Mouse (Mus musculus) ES-E14 (cell line): ENCODE measurements around the gene Ccdc88c. TPM values are rescaled to one million over a fixed set of nuclear protein-coding genes. Genes with fewer than 3 reads are reported as not detected.

Experiments
- DNase-seq: peaks from one replicate; pipeline ENCODE4 v3.0.0-alpha.2; 2013; ENCODE audit warnings: low read depth, low spot score
- H3K27ac ChIP-seq: 2 replicates; pipeline ENCODE4 v1.5.1; 2012; ENCODE audit warnings: low read depth, mild to moderate bottlenecking, low read length, moderate library complexity, mixed read lengths; ENCODE audit not compliant: poor library complexity, insufficient read depth, severe bottlenecking
- H3K36me3 ChIP-seq: 2 replicates; pipeline ENCODE4 v1.6.1; 2012; ENCODE audit warnings: mild to moderate bottlenecking, low read length, moderate library complexity, mixed read lengths; ENCODE audit not compliant: control insufficient read depth, poor library complexity, insufficient read depth, severe bottlenecking
- H3K4me1 ChIP-seq, 2 experiments: fragments of 150-350 bp in 1 of 2; sonication (generic) in 1 of 2; 2 replicates each; pipeline ENCODE4 v1.6.1; 2012; ENCODE audit warnings: low read length in 2 of 2, mild to moderate bottlenecking in 1 of 2, mixed read lengths in 1 of 2; ENCODE audit not compliant: control insufficient read depth in 2 of 2, insufficient read depth in 2 of 2, poor library complexity in 1 of 2
- H3K4me3 ChIP-seq, 2 experiments: fragments of 150-350 bp in 1 of 2; sonication (generic) in 1 of 2; 2 replicates each; pipeline ENCODE4 v1.5.1; 2012; ENCODE audit warnings: low read length in 2 of 2, low read depth in 1 of 2, mild to moderate bottlenecking in 1 of 2, mixed read lengths in 1 of 2; ENCODE audit not compliant: insufficient read depth in 1 of 2, poor library complexity in 1 of 2, severe bottlenecking in 1 of 2
- H3K9ac ChIP-seq: 2 replicates; pipeline ENCODE4 v1.6.1; 2012; ENCODE audit warnings: low read depth, mild to moderate bottlenecking, low read length, mixed read lengths; ENCODE audit not compliant: poor library complexity, insufficient read depth, severe bottlenecking
- H3K9me3 ChIP-seq: fragments of 150-350 bp; sonication (generic); 2 replicates; pipeline ENCODE4 v1.6.1; 2012; ENCODE audit warnings: low read depth, mild to moderate bottlenecking, low read length; ENCODE audit not compliant: control insufficient read depth, insufficient read depth
- CHD2 ChIP-seq: IDR thresholded peaks from 2 replicates; pipeline ENCODE4 v1.6.1; 2014; ENCODE audit warnings: mild to moderate bottlenecking, low read depth, low read length, inconsistent platforms
- HCFC1 ChIP-seq: IDR thresholded peaks from 2 replicates; pipeline ENCODE4 v1.6.1; 2012; ENCODE audit warnings: low read length, inconsistent platforms, borderline replicate concordance; ENCODE audit not compliant: insufficient read depth
- MAFK ChIP-seq: IDR thresholded peaks from 2 replicates; pipeline ENCODE4 v1.6.1; 2014; ENCODE audit warnings: mild to moderate bottlenecking, low read depth, low read length, inconsistent platforms; ENCODE audit not compliant: insufficient read depth
- ZC3H11A ChIP-seq: IDR thresholded peaks from 2 replicates; pipeline ENCODE4 v1.6.1; 2012; ENCODE audit warnings: low read depth, mild to moderate bottlenecking, inconsistent platforms, low read length, borderline replicate concordance
- ZNF384 ChIP-seq: IDR thresholded peaks from 2 replicates; pipeline ENCODE4 v1.6.1; 2012; ENCODE audit warnings: low read depth, low read length, inconsistent platforms
- in situ Hi-C, 2 experiments: fragments of 600-800 bp; cut with MboI; formaldehyde crosslinking; loops; one replicate each; pipeline ENCODE4 v1.15.1; 2025; ENCODE audit warnings: low sequenced_read_pairs in 2 of 2, inconsistent platforms in 1 of 2; ENCODE audit not compliant: unreplicated experiment in 2 of 2
- total RNA-seq: library from RNA; depleted of rRNA; stranded (reverse); fragments of 300-350 nt; gene quantifications from 2 replicates; pipeline ENCODE4 v1.2.3, GENCODE M21; 2012

Gene Ccdc88c
- total RNA-seq, 1 experiment, result 35.7 TPM

DNA sequence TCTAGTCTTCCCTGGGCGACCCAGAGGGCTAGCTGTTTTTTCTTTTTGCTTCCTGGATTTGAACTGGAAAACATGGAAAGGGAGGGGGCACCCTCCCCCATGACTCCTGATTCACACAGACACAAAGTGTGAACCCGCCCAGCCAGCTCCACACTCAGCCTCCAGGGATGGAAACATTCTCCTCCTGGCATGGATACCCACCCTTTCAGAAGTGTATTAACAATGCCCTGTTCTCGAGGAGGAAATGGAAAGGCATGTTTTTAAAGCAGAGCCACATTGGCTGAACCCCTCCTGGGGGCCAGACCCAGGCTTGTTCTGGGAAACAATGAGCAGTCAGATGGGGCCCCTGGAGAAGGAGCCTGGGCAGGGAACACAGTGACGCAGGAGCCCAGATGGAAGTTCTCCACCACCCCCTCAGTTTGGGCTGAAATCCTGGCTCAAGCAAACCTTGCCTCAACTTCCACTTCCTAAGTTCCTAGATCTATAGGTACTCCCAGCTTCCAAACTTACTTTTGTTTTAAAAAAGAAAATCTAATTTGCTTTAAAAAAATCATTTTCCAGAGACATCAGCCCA, 160.7 kb downstream of the Ccdc88c start:
- H3K4me1 ChIP-seq, result no peaks in the 10 kb centered on the region
- H3K27ac ChIP-seq, result no peak overlapping the region
- H3K36me3 ChIP-seq, result no peaks in the 10 kb centered on the region
- H3K4me3 ChIP-seq, result no peak overlapping the region
- TF ChIP-seq ZNF384 (no peak), HCFC1 (no peak), CHD2 (no peak), ZC3H11A (no peak), MAFK (no peak)
- no peak overlapping the region for H3K9ac ChIP-seq
- H3K9me3 ChIP-seq, result no peaks in the 10 kb centered on the region
- DNase-seq, result no peak
- in situ Hi-C loops, result no loop called here

DNA sequence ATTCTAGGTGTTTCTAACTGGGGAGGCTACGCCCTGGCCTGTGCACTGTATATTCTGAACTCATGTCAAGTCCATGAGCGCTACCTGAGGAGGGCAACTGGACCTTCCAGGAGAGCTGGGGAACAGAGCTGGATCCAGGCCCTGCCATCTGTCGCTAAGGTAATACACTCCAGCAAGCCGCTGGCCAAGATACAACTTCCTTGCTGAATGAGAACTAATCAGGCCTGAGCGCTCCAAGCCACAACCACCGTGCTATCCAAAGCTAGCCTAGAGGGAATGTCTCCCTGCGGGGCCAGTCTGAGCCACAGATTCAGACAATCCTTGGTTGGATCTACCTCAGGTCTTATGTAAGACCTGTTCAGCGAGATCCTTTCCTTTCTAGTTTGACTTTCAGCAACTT, 161.8 kb downstream of the Ccdc88c start:
- no peak overlapping the region for H3K27ac ChIP-seq
- H3K4me1 ChIP-seq, result no peaks in the 10 kb centered on the region
- TF ChIP-seq MAFK, result no peak
- no peak for TF ChIP-seq ZNF384
- TF ChIP-seq ZC3H11A, result no peak
- no peak for TF ChIP-seq CHD2
- no peak for TF ChIP-seq HCFC1
- DNase-seq, result no peak
- no peaks in the 10 kb centered on the region for H3K36me3 ChIP-seq
- no peaks in the 10 kb centered on the region for H3K9me3 ChIP-seq
- H3K4me3 ChIP-seq, result no peak overlapping the region
- H3K9ac ChIP-seq, result no peak overlapping the region
- in situ Hi-C loops, result no loop called here

DNA sequence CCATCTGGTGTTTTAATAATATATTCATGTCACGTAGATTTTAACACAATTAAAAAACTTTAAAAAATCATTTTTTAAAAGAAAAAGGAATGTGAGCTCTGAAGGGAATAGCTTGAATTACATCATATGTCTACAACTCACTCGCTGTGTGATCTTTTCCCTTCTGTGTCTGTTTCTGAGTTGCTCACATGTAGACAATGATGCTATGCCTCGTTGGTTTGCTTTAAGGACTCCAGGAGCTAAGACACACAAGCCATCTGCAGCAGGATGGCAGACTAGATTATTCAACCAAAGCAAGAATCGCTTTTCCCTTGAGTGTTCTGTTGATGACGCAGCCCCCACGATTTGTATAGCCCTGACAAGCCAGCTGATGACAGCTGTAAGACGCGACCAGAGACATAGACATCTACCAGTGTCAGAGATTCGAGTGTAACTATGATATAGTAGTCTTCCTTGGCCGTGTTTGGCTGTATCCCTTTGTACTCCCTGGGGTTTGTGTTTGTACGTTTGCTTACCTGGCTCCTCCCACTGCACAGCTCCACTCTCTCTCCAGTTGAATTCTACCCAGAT, 163.3 kb downstream of the Ccdc88c start:
- no peak overlapping the region for H3K27ac ChIP-seq
- H3K9me3 ChIP-seq, result no peaks in the 10 kb centered on the region
- H3K36me3 ChIP-seq, result no peaks in the 10 kb centered on the region
- in situ Hi-C loops, result no loop called here
- no peak for DNase-seq
- no peak overlapping the region for H3K4me3 ChIP-seq
- H3K4me1 ChIP-seq, result no peaks in the 10 kb centered on the region
- no peak for TF ChIP-seq MAFK
- no peak for TF ChIP-seq CHD2
- no peak for TF ChIP-seq ZNF384
- no peak for TF ChIP-seq ZC3H11A
- no peak for TF ChIP-seq HCFC1
- H3K9ac ChIP-seq, result no peak overlapping the region

DNA sequence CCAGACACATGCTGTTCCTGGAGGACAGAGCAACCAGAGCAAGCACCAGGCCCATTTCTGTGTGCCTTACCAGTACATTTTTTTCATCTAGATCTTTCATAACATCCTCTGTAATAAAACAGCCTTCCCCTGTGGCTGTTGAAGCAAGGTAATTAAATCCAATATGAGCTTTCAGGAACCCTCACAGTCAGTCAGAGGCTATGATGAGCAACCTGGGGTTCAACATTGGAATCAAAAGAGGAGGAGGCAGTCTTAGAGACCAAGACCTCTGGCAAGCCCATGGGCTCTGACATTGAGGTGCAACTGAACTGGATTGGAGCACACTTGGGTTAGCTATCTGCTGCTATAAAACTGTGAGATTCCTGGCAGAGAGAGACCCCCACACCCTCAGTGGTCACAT, 163.8 kb downstream of the Ccdc88c start:
- no peak overlapping the region for H3K4me3 ChIP-seq
- H3K9me3 ChIP-seq, result no peaks in the 10 kb centered on the region
- no peak overlapping the region for H3K27ac ChIP-seq
- no peak for DNase-seq
- no peak overlapping the region for H3K9ac ChIP-seq
- no peaks in the 10 kb centered on the region for H3K4me1 ChIP-seq
- in situ Hi-C loops, result no loop called here
- H3K36me3 ChIP-seq, result no peaks in the 10 kb centered on the region
- no peak for TF ChIP-seq CHD2
- no peak for TF ChIP-seq MAFK
- TF ChIP-seq ZC3H11A, result no peak
- TF ChIP-seq HCFC1, result no peak

DNA sequence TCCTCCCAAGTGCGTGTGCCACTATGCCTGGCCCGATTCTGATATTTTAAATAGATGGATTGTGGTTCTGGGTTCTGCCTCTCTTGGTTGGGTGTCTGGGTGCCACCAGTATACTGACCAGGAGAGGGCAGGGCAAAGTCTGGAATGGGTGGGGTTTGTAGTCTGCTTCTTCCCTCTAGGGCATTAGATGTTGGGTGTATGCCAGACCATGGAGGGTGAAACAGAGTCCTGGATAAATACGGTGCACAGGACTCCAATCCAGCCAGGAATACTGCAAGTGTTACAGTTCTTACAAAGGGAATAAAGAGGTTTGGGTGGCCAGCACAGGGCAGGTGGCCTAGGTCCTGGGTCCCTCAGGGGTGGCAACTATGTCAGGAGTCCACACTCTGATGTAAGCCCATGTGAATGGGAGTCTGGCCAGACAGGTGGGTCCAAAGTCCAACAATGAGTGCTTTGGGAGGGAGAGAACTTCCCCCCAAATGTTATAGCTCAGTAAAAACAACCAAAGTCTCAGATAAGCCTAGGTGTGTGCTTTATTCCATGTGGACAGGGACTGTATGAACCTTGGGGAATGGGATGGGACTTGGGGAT, 165.9 kb downstream of the Ccdc88c start:
- Histone ChIP-seq H3K4me3 (no peak overlapping the region), H3K27ac (no peak overlapping the region), H3K36me3 (no peaks in the 10 kb centered on the region), H3K9me3 (no peaks in the 10 kb centered on the region), H3K9ac (no peak overlapping the region), H3K4me1 (no peaks in the 10 kb centered on the region)
- TF ChIP-seq ZNF384 (no peak), CHD2 (no peak), ZC3H11A (no peak), HCFC1 (no peak), MAFK (no peak)
- DNase-seq, result no peak
- in situ Hi-C loops, result no loop called here
